8 mouse cellular contexts compared by ENCODE assay signal in the genomic region with DNA sequence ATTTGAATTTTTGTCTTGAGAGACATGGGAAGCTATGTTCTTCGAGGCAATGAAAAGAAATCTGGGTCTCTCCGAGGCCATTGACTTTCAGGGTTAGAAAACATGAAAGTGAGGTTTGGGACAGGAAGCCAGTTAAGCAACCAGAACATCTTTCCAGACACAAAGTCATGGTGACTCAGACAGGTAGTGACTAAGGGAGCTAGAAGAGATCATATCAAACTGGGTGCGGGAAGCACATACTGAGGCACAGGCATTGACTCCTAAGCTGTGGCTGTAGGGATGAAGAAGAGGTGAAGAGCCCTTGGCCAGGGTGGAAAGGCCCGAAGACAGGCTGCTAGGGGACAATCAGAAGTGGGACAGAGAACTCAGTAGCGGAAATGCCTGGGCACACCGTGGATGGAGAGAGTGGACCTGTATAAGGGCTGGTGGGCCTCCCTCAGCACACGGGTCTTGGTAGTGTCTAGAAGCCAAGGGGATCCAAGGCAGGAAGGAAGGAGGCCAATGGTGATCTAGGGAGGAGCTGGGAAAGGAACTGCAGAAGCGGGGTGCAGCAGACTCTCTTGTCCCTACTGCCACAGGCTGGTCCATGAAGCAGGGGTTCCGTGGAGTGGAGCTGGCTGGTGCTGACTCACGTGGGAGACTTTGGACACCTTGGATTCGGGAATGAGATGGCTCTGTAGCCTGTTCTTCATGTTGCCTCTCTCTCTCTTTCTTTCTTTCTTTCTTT. TPM values are rescaled to one million over a fixed set of nuclear protein-coding genes. Genes with fewer than 3 reads are reported as not detected.
DNase-seq lines count a peak whose midpoint lies in the region; ATAC-seq lines count a peak whose summit lies in the region.

No protein-coding gene starts in this region.

- DNase-seq in kidney, adult 11 months, result no peak
- DNase-seq in R1 (ENCODE audit: low read depth, low spot score) (peak; percentile 92), adipocyte (ENCODE audit: low spot score) (no peak)
- DNase-seq in hindbrain, embryonic 14.5 days (ENCODE audit: low spot score), result no peak
- no peak for DNase-seq in adrenal gland, postnatal 36 days
- DNase-seq in left cerebral cortex, postnatal 25 days (ENCODE audit: low spot score in 2 of 2), result no peak

- peak overlapping the region; percentile 93 for H3K9ac ChIP-seq in kidney, embryonic 16.5 days (replicated peaks; ENCODE audit: low read length)
- peak overlapping the region; percentile 99 for H3K9ac ChIP-seq in hindbrain, embryonic 14.5 days
- H3K9ac ChIP-seq in midbrain, embryonic 13.5 days (replicated peaks), result peak overlapping the region; percentile 99

- H3K4me3 ChIP-seq in kidney, embryonic 16.5 days (ENCODE audit: low read length), result peak overlapping the region; percentile 95
- peak overlapping the region; percentile 99 for H3K4me3 ChIP-seq in hindbrain, embryonic 14.5 days (replicated peaks; ENCODE audit: low read length)
- H3K4me3 ChIP-seq in midbrain, embryonic 13.5 days (replicated peaks), result peak overlapping the region; percentile 92

- H3K27me3 ChIP-seq in kidney, embryonic 16.5 days (ENCODE audit: insufficient read depth, low read length), result no peaks in the 10 kb centered on the region
- H3K27me3 ChIP-seq in hindbrain, embryonic 14.5 days (ENCODE audit: control insufficient read depth, insufficient read depth, low read length), result no peaks in the 10 kb centered on the region
- no peaks in the 10 kb centered on the region for H3K27me3 ChIP-seq in midbrain, embryonic 13.5 days

- H3K9me3 ChIP-seq in kidney, embryonic 16.5 days (ENCODE audit: low read length), result no peaks in the 10 kb centered on the region; the same call in 1 of the 2 replicates
- H3K9me3 ChIP-seq in hindbrain, embryonic 14.5 days (ENCODE audit: control insufficient read depth, low read length), result peaks cover 3% of the 10 kb centered on the region
- H3K9me3 ChIP-seq in midbrain, embryonic 13.5 days, result peaks cover 9% of the 10 kb centered on the region; the same call in 1 of the 2 replicates

- ATAC-seq in kidney, embryonic 16.5 days (ENCODE audit: low FRiP score, low TSS enrichment), result no peak
- no peak for ATAC-seq in hindbrain, embryonic 14.5 days (ENCODE audit: low FRiP score)
- ATAC-seq in midbrain, embryonic 13.5 days, result no peak

- H3K4me2 ChIP-seq in kidney, embryonic 16.5 days (replicated peaks; ENCODE audit: low read depth, low read length), result peak overlapping the region; percentile 89
- H3K4me2 ChIP-seq in hindbrain, embryonic 14.5 days (replicated peaks), result peak overlapping the region; percentile 74
- peak overlapping the region; percentile 77 for H3K4me2 ChIP-seq in midbrain, embryonic 13.5 days (replicated peaks)

- WGBS in kidney, embryonic 16.5 days, result 84% methylated on average over 11 of the region's 11 CpGs
- WGBS in hindbrain, embryonic 14.5 days, result 89% methylated on average over 11 of the region's 11 CpGs
- WGBS in midbrain, embryonic 13.5 days, result 86% methylated on average over 11 of the region's 11 CpGs

- H3K36me3 ChIP-seq in kidney, embryonic 16.5 days (ENCODE audit: insufficient read depth, low read length), result peaks cover 8% of the 10 kb centered on the region
- peaks cover 14% of the 10 kb centered on the region for H3K36me3 ChIP-seq in hindbrain, embryonic 14.5 days (replicated peaks; ENCODE audit: control insufficient read depth, insufficient read depth)
- H3K36me3 ChIP-seq in midbrain, embryonic 13.5 days, result peaks cover 17% of the 10 kb centered on the region

- H3K4me1 ChIP-seq in kidney, embryonic 16.5 days (ENCODE audit: insufficient read depth, low read length), result peaks cover 18% of the 10 kb centered on the region
- H3K4me1 ChIP-seq in hindbrain, embryonic 14.5 days (replicated peaks; ENCODE audit: control insufficient read depth, insufficient read depth, low read length), result peaks cover 31% of the 10 kb centered on the region
- H3K4me1 ChIP-seq in midbrain, embryonic 13.5 days (replicated peaks), result peaks cover 51% of the 10 kb centered on the region

- H3K27ac ChIP-seq in kidney, embryonic 16.5 days (ENCODE audit: low read length), result no peak overlapping the region; the same call in 1 of the 2 replicates
- peak overlapping the region; percentile 90 for H3K27ac ChIP-seq in hindbrain, embryonic 14.5 days
- H3K27ac ChIP-seq in midbrain, embryonic 13.5 days, result peak overlapping the region; percentile 92

- intact Hi-C loops in left cerebral cortex, postnatal 25 days (cut with DNase I), result loop anchor here (2.0 to 10.0 kb wide), 2 partner anchors 227 to 433 kb away; partner anchors contain the start of gene Samhd1

RNA-seq across cellular contexts. Expression of gene Blcap, which starts 3.7 kb away (rescaled TPM):
- 55.8 and 60.8 TPM in 2 replicates for polyA plus RNA-seq in kidney, embryonic 16.5 days (2015; fragmentation: Nextera tagmentation; extraction: Ambion mirVana)
- 285 and 323 TPM in 2 replicates for polyA plus RNA-seq in hindbrain, embryonic 14.5 days (2014; fragmentation: Nextera tagmentation; extraction: Ambion mirVana)
- 246 and 256 TPM in 2 replicates for polyA plus RNA-seq in midbrain, embryonic 13.5 days (2015; fragmentation: Nextera tagmentation; extraction: Ambion mirVana)
- 10 to 100 TPM; 72.6 to 77.9 TPM for total RNA-seq in adrenal gland, postnatal 36 days (2021)
- 100 to 1,000 TPM; 111 to 112 TPM for total RNA-seq in left cerebral cortex, postnatal 25 days (2021)

RNA-seq across cellular contexts. Expression of gene Nnat, which starts 7.5 kb away (rescaled TPM):
- 227 and 246 TPM in 2 replicates for polyA plus RNA-seq in kidney, embryonic 16.5 days (2015; fragmentation: Nextera tagmentation; extraction: Ambion mirVana)
- 4,569 and 4,588 TPM in 2 replicates for polyA plus RNA-seq in hindbrain, embryonic 14.5 days (2014; fragmentation: Nextera tagmentation; extraction: Ambion mirVana)
- 8,644 and 8,868 TPM in 2 replicates for polyA plus RNA-seq in midbrain, embryonic 13.5 days (2015; fragmentation: Nextera tagmentation; extraction: Ambion mirVana)
- total RNA-seq in adrenal gland, postnatal 36 days (2021), result 10 to 100 TPM; 50.0 to 97.9 TPM
- total RNA-seq in left cerebral cortex, postnatal 25 days (2021), result 100 to 1,000 TPM; 234 to 293 TPM

Comparison
In these comparisons a context has a peak if more than half of its experiments do, and no peak if none do; other contexts are left out.
1. RNA of gene Nnat, which starts 7.5 kb away (polyA plus RNA-seq): 8,644 to 8,868 TPM in midbrain, embryonic 13.5 days and 4,569 to 4,588 TPM in hindbrain, embryonic 14.5 days; 227 to 246 TPM in kidney, embryonic 16.5 days; every median in the first group is over 10 times any median in the second.
2. Peak in every context shown above with its lines, with median percentiles within 50 percentile points of each other: H3K4me2 ChIP-seq, H3K4me3 ChIP-seq and H3K9ac ChIP-seq.